Mouse (Mus musculus): ENCODE results near the gene Gm15262.

DNA sequence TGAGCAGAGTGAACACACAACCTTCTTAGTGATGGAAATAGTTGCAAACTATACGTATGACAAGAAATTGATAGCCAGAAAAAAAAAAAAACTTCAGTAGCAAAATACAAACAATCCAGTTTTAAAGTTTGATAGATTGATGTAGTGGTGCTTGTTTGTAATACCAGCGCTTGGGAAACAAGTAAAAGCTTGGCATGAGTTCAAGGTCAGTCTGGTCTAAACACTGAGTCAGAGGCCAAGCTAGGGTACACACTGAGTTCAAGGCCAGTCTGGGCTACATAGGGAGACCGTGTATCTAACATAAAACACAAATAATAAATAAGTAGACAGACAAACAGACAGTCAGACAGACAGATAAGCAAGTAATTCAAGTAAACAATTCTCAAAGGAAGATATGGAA, 84.2 kb downstream of the Gm15262 start:
- no peak for TF ChIP-seq POLR2A (IDR thresholded peaks at IDR 0.05; ENCODE audit: low read depth, low read length)
- TF ChIP-seq CTCF (IDR thresholded peaks at IDR 0.05; ENCODE audit: borderline replicate concordance, insufficient read depth, low read length), result no peak

All from embryonic fibroblast, embryonic 13.5 days (primary cell).